Comparison of ENCODE assay signal across 23 mouse cellular contexts in genomic region chr12:57362732-57363131, GRCm38 (mm10).
"Had no signal": no experiment of that assay in that cellular context is flagged by ENCODE, and none has a peak within 500 bp of the region (broad histone marks: within the 10 kb centered on the region; RNA-seq: fewer than 3 reads in every experiment).

No protein-coding gene starts in this region.

- H3K4me1 ChIP-seq: intestine, embryonic 15.5 days; kidney, embryonic 15.5 days; limb, embryonic 10.5 days; limb, embryonic 13.5 days; liver, embryonic 12.5 days; liver, embryonic 15.5 days; midbrain, embryonic 12.5 days; neural tube, embryonic 12.5 days; neural tube, embryonic 15.5 days had no signal

- H3K9me3 ChIP-seq: intestine, embryonic 15.5 days; kidney, embryonic 15.5 days; limb, embryonic 10.5 days; limb, embryonic 13.5 days; liver, embryonic 12.5 days; liver, embryonic 15.5 days; neural tube, embryonic 12.5 days; neural tube, embryonic 15.5 days had no signal

- H3K4me3 ChIP-seq: intestine, embryonic 15.5 days; kidney, embryonic 15.5 days; left cerebral cortex, adult 2 months; limb, embryonic 10.5 days; limb, embryonic 13.5 days; liver, embryonic 12.5 days; liver, embryonic 15.5 days; midbrain, embryonic 12.5 days; neural tube, embryonic 12.5 days; neural tube, embryonic 15.5 days had no signal

- H3K9ac ChIP-seq: intestine, embryonic 15.5 days; kidney, embryonic 15.5 days; limb, embryonic 13.5 days; liver, embryonic 12.5 days; liver, embryonic 15.5 days; midbrain, embryonic 12.5 days; neural tube, embryonic 12.5 days; neural tube, embryonic 15.5 days had no signal

- H3K4me2 ChIP-seq: intestine, embryonic 15.5 days; kidney, embryonic 15.5 days; limb, embryonic 13.5 days; liver, embryonic 12.5 days; liver, embryonic 15.5 days; midbrain, embryonic 12.5 days; neural tube, embryonic 12.5 days; neural tube, embryonic 15.5 days had no signal

- H3K36me3 ChIP-seq: intestine, embryonic 15.5 days; kidney, embryonic 15.5 days; limb, embryonic 10.5 days; limb, embryonic 13.5 days; liver, embryonic 12.5 days; liver, embryonic 15.5 days; midbrain, embryonic 12.5 days; neural tube, embryonic 12.5 days; neural tube, embryonic 15.5 days had no signal

- H3K27ac ChIP-seq: intestine, embryonic 15.5 days; kidney, embryonic 15.5 days; left cerebral cortex, adult 2 months; limb, embryonic 10.5 days; limb, embryonic 13.5 days; liver, embryonic 12.5 days; liver, embryonic 15.5 days; midbrain, embryonic 12.5 days; neural tube, embryonic 12.5 days; neural tube, embryonic 15.5 days; stomach, postnatal 0 days had no signal

- H3K27me3 ChIP-seq: intestine, embryonic 15.5 days; kidney, embryonic 15.5 days; limb, embryonic 13.5 days; liver, embryonic 12.5 days; liver, embryonic 15.5 days; midbrain, embryonic 12.5 days; neural tube, embryonic 12.5 days; neural tube, embryonic 15.5 days had no signal

- DNase-seq: kidney, adult 11 months; kidney, adult 8-10 months; kidney, postnatal 10 days; kidney, postnatal 36 days; layer of hippocampus, postnatal 36 days; liver; lung, adult 2 months; lung, postnatal 14 days; lung, postnatal 4 days; thymus, adult 2 months; thymus, postnatal 14 days; thymus, postnatal 4 days had no signal

- ATAC-seq: intestine, embryonic 15.5 days had no signal
